Mouse (Mus musculus) cortical plate, adult 2 months (tissue): ENCODE data around the gene Slc38a10.

ENCODE experiments used
- CTCF ChIP-seq: fragments of 200-500 bp; IDR thresholded peaks from 2 replicates; pipeline ENCODE4 v1.5.1; 2011; ENCODE audit warnings: mild to moderate bottlenecking, control low read depth, low read length; ENCODE audit not compliant: insufficient read depth; ENCODE audit errors: extremely low read depth
- POLR2A ChIP-seq: fragments of 200-500 bp; IDR thresholded peaks from 2 replicates; pipeline ENCODE4 v1.6.1; 2011; ENCODE audit warnings: mild to moderate bottlenecking, low read length, control low read depth; ENCODE audit not compliant: insufficient read depth; ENCODE audit errors: extremely low read depth

- TF ChIP-seq POLR2A (no peak), CTCF (no peak)
These were observed 20.0 kb upstream of the Slc38a10 start for GRCm38 (mm10) chr11:120171168-120171567.
